Mouse (Mus musculus) cerebellum, adult 2 months (tissue): ENCODE results near the gene Mansc1.
"Not testable (repeated sequence)": the region's sequence is repeated elsewhere in the genome, so short reads cannot be mapped to it uniquely, and the experiment has no call there.

Experiments used
- CTCF ChIP-seq: fragments of 200-500 bp; IDR thresholded peaks from 2 replicates; pipeline ENCODE4 v1.5.1; 2011; ENCODE audit warnings: low read depth, mild to moderate bottlenecking, control low read depth, low read length, moderate library complexity, borderline replicate concordance; ENCODE audit not compliant: insufficient read depth
- POLR2A ChIP-seq: fragments of 200-500 bp; IDR thresholded peaks from 2 replicates; pipeline ENCODE4 v1.6.1; 2011; ENCODE audit warnings: low read length, control low read depth, borderline replicate concordance; ENCODE audit not compliant: insufficient read depth

DNA sequence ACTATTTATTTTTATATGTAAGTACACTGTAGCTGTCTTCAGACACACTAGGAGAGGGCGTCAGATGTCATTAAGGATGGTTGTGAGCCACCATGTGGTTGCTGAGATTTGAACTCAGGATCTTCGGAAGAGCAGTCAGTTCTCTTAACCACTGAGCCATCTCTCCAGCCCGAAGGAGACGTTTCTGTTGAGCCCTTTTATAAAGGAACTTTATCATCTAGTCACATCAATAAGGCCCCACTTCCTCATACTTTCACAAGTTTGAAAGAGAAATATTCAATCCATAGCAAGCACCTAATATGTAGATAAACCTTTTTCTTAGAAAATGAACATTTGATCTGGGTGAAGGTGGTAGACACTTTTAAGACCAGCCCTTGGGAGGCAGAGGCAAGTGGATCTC is 47.0 kb upstream of the Mansc1 start:
- TF ChIP-seq CTCF, POLR2A: not testable (repeated sequence)
